Mouse (Mus musculus): ENCODE measurements around the gene Atf2. TPM values are rescaled to one million over a fixed set of nuclear protein-coding genes. Genes with fewer than 3 reads are reported as not detected.

Atf2 gene
- 88.7 TPM for total RNA-seq (2023)

DNA sequence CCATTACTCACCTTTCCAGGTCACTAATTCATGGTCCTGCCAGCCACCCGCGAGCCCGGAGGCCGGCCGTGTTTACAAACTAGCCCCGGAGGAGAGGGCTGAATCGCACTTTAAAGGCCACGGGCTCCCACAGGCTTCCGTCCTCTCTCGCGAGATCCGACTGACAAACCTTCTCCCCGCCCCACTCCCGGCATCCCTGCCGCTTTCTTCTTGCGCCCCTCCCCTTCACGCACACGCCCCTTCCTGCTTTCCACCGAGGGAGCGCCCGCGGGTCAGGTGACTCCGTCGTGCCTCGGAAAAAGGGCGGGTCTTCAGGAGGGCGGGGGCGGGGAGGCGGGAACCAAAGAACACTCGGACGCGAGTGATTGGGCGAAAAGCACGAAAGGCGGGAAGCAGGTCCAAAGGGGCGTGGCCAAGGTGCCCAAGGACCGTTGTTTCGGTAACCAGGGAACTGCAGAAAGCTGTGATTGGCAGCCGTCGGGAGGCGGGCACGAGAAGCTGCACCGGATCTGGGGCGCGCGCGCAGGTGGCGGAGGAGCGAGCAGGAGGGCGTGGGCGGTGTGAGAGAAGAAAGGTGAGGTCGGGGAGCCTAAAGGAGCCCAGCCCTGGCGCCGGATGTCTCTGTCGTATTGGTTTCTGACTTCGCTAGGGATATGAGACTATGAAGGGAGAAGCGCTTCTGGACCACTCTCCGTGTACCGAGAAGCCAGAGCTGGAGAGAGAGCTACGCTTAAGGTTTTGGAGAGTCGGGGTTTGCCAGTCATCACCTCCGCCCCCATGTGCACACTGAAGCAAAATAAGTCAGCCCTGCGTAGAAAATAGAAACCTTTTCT is at the start of gene Atf2:
Gene Atf2, minus strand, starts transcription at position 176 of the 833 bp plus-strand sequence.

DNA sequence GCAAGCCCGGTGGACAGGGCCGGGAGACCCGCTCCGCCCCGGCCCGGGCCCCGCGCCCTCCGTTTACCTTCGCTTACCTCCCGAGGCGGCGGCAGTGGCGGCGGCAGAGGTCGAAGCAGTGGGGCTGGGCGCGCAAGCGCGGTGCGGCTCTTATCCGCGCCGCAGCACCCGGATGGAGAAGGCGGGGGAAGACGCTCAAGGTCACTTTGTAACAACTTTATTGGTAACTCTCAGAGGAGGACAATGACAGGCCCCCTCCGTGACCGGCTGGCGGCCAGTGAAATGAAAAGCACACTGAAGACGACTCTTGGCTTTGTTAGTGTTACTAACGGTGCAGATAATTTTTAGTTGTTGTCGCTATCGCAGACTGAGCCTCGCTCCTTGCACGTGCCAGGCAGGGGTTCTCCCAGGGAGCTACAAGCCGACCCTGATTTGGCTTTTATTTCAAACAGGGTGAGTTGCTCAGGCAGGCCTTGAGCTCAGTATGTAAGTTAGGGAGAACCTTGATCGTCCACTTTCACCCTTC is 18.8 kb upstream of the Atf2 start, which contains the start of gene Atp5g3:
Gene Atp5g3, minus strand, starts transcription at position 152 of the 526 bp plus-strand sequence.

GRCm38 (mm10) chr2:73774786-73775682 is 117.4 kb downstream of the Atf2 start, which contains the start of gene Chn1:
Gene Chn1, minus strand, starts transcription at chr2:73775346.

Other genes with a start within 250 kb of the Atf2 start
- gene Chn1, start 117.3 kb downstream of the Atf2 start, total RNA-seq (2023), result 0.59 TPM
- 181 TPM for gene Atp5g3, start 18.7 kb upstream of the Atf2 start, total RNA-seq (2023)

Data from CD4-positive naive resting alpha-beta T cell, adult 57 days (primary cell).